Mouse (Mus musculus) adrenal gland, postnatal 14 days (tissue): ENCODE results near the gene Pttg1. TPM values are rescaled to one million over a fixed set of nuclear protein-coding genes. Genes with fewer than 3 reads are reported as not detected.

Experiments used
- DNase-seq: peaks from one replicate; pipeline ENCODE4 v3.0.0; 2021; ENCODE audit warnings: mixed read lengths
- microRNA-seq, 2 experiments: library from miRNA; unstranded; fragments of <30 nt; microRNA quantifications; one replicate each; pipeline ENCODE4 v1.2.0; 2021
- total RNA-seq: library from RNA; stranded (reverse); gene quantifications from 2 replicates; pipeline ENCODE4 v1.2.3, GENCODE M21; 2021

The Pttg1 gene
- total RNA-seq, 1 experiment from 2014 or later: 48.2 TPM

- DNase-seq: no peak
Observed at GRCm38 (mm10) chr11:43376598-43376997, 49.5 kb downstream of the Pttg1 start.

DNA sequence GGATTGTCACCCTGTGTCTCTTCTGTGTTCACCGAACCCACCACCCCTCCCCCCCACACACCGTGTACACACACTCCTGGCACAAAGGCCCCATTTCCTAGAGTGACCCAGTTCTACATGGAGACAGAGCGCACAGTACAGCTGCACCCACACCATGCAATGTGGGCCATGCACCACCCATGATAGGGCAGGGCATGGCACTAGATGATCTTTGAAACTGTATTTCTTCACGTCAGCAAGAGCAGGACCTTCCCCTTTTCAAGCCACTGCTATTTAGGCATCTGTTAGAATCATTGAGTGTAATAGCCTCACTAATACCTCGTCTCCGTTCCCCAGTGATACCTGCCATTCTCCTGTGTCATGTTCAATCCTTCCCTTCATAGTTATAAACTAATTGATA is 51.1 kb downstream of the Pttg1 start:
- DNase-seq: no peak

GRCm38 (mm10) chr11:43373367-43373766 is 52.7 kb downstream of the Pttg1 start:
- no peak for DNase-seq

- no peak for DNase-seq
Observed at GRCm38 (mm10) chr11:43371807-43372206, 54.2 kb downstream of the Pttg1 start.

Small RNA genes lying within 50 kb of the gene (microRNA-seq; reads per million reads assigned to microRNA genes)
- 1,330 to 2,158 reads per million in 2 experiments for gene Mir146

Other genes starting within 250 kb of the Pttg1 start
- 39.9 and 43.4 TPM in 2 replicates for gene Slu7, start 7.5 kb upstream of the Pttg1 start, total RNA-seq
- gene C1qtnf2, start 48.0 kb upstream of the Pttg1 start, total RNA-seq: 7.8 and 9.3 TPM in 2 replicates
- gene Ccnjl, start 102.5 kb upstream of the Pttg1 start, total RNA-seq: 5.0 and 7.7 TPM in 2 replicates
- 1.6 and 1.7 TPM in 2 replicates for gene 4933415A04Rik, start 160.8 kb upstream of the Pttg1 start, total RNA-seq
- gene Fabp6, start 175.3 kb upstream of the Pttg1 start, total RNA-seq: not detected in 2 replicates